Mouse (Mus musculus) layer of hippocampus, adult 8-10 months (tissue): ENCODE results near the gene Faf1. TPM values are rescaled to one million over a fixed set of nuclear protein-coding genes. Genes with fewer than 3 reads are reported as not detected.

ENCODE experiments used
- DNase-seq, 2 experiments: peaks; one replicate each; pipeline ENCODE4 v3.0.0; 2022; ENCODE audit warnings: low spot score in 2 of 2
- total RNA-seq, 4 experiments: library from RNA; stranded (reverse); gene quantifications; 2 replicates each; pipeline ENCODE4 v1.2.4; 2022

The Faf1 gene
- total RNA-seq, 4 experiments from 2014 or later = 22.9 to 26.6 (median 24.3) TPM

- no peak for DNase-seq
These were observed 329.7 kb downstream of the Faf1 start for GRCm38 (mm10) chr4:110006044-110006443.

Other genes with a start within 250 kb of the Faf1 start
- gene Rnf11, start 191.9 kb upstream of the Faf1 start, total RNA-seq = 100 to 1,000 TPM; 157 to 186 (median 170) TPM
- not detected for gene 4930522H14Rik, start 145.3 kb upstream of the Faf1 start, total RNA-seq
- 1 to 10 TPM; 2.6 to 4.1 (median 3.0) TPM for gene Cdkn2c, start 9.4 kb upstream of the Faf1 start, total RNA-seq